Mouse (Mus musculus) brain, embryonic 14.5 days (tissue): ENCODE results near the gene Lnpk.

Experiments used
- CTCF ChIP-seq: fragments of 200-500 bp; IDR thresholded peaks from 2 replicates; pipeline ENCODE4 v1.5.1; 2012; ENCODE audit warnings: inconsistent platforms, mild to moderate bottlenecking, moderate library complexity, borderline replicate concordance; ENCODE audit not compliant: insufficient read depth, insufficient read length; ENCODE audit errors: extremely low read depth
- POLR2A ChIP-seq: fragments of 200-500 bp; IDR thresholded peaks from 2 replicates; pipeline ENCODE4 v1.6.1; 2012; ENCODE audit warnings: mild to moderate bottlenecking, inconsistent platforms, borderline replicate concordance; ENCODE audit not compliant: poor library complexity, insufficient read depth, insufficient read length, severe bottlenecking; ENCODE audit errors: extremely low read depth

DNA sequence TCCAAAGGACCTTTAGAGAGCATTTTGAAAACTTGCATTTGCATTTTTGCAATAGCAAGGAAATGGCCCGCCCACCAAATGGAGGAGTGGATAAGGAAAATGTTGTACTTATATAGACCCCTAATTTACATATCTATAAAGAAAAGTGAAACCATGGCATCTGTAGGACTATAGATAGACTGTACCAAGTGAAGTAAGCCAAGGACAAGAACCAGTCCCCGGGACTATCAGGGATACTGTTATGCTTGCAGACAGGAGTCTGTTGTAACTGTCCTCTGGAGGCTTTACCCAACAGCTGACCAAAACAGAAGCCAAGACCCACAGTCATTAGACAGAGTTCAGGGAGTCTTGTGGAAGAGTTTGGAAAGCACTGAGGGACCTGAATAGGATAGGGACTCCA is 78.9 kb downstream of the Lnpk start:
- TF ChIP-seq CTCF (no peak), POLR2A (no peak)
